Mouse (Mus musculus): ENCODE data around the gene Pi4k2a.

- TF ChIP-seq POLR2A (IDR thresholded peaks at IDR 0.05; ENCODE audit: borderline replicate concordance, extremely low read depth, low read depth, low read length) (peak; percentile 61; the same call in 1 of the 2 replicates), CTCF (IDR thresholded peaks at IDR 0.05; ENCODE audit: insufficient read depth, low read length) (no peak)
These were observed 1.0 kb upstream of the Pi4k2a start for GRCm38 (mm10) chr19:42089103-42089747.

All from lung, adult 2 months (tissue).